Mouse (Mus musculus): ENCODE measurements at regions not wholly inside any gene's neighbourhood (a gene's known extent, or its start where the extent isn't known, plus 50 kb on each side); places are given as distances from the start of the nearest gene placed in this dataset.

- no peak for TF ChIP-seq CTCF (IDR thresholded peaks at IDR 0.05; ENCODE audit: low read depth)
- no peak for TF ChIP-seq EP300 (IDR thresholded peaks at IDR 0.05; ENCODE audit: low read depth)
Measured at GRCm38 (mm10) chr9:14206838-14207560, 67.9 kb upstream of the Sesn3 start.

All from liver, embryonic 14.5 days (tissue).